Mouse (Mus musculus) neural tube, embryonic 14.5 days (tissue): Measurements from ENCODE around the gene Fam83e. TPM values are rescaled to one million over a fixed set of nuclear protein-coding genes. Genes with fewer than 3 reads are reported as not detected.

Source experiments
- ATAC-seq: fragments of 200-750 bp; cut with Nextera tagmentation; 2 replicates; pipeline ENCODE4 v1.8.0; 2017; ENCODE audit warnings: low read depth, mild to moderate bottlenecking, moderate TSS enrichment, moderate library complexity
- H3K27ac ChIP-seq: fragments of 300-500 bp; sonication (generic); 2 replicates; pipeline ENCODE4 v1.5.1; 2014; ENCODE audit warnings: low read depth, mild to moderate bottlenecking, control low read depth, low read length, moderate library complexity, mixed read lengths
- H3K27me3 ChIP-seq: fragments of 300-500 bp; sonication (generic); 2 replicates; pipeline ENCODE4 v1.6.1; 2014; ENCODE audit warnings: low read length; ENCODE audit not compliant: control insufficient read depth, insufficient read depth
- H3K36me3 ChIP-seq: fragments of 300-500 bp; sonication (generic); 2 replicates; pipeline ENCODE4 v1.6.1; 2014; ENCODE audit warnings: low read length, mixed read lengths; ENCODE audit not compliant: control insufficient read depth, insufficient read depth
- H3K4me1 ChIP-seq: fragments of 300-500 bp; sonication (generic); 2 replicates; pipeline ENCODE4 v1.6.1; 2014; ENCODE audit warnings: low read length; ENCODE audit not compliant: control insufficient read depth, insufficient read depth
- H3K4me2 ChIP-seq: fragments of 300-500 bp; sonication (generic); 2 replicates; pipeline ENCODE4 v1.6.1; 2014; ENCODE audit warnings: mild to moderate bottlenecking, low read depth, low read length, control low read depth
- H3K4me3 ChIP-seq: fragments of 300-500 bp; sonication (generic); 2 replicates; pipeline ENCODE4 v1.5.1; 2014; ENCODE audit warnings: low read depth, low read length, control low read depth, mixed read lengths
- H3K9ac ChIP-seq: fragments of 300-500 bp; sonication (generic); replicated peaks from 2 replicates; pipeline ENCODE4 v1.6.1; 2014; ENCODE audit warnings: low read depth, mild to moderate bottlenecking, control low read depth, low read length, mixed read lengths
- H3K9me3 ChIP-seq: fragments of 300-500 bp; sonication (generic); 2 replicates; pipeline ENCODE4 v1.6.1; 2016; ENCODE audit warnings: low read length; ENCODE audit not compliant: control insufficient read depth
- WGBS: fragments of 180-500 bp; shearing (Covaris S2); extraction: QIAGEN DNeasy Blood & Tissue Kit; methylation state at CpG from one replicate; pipeline ENCODE4 v1.1.7; 2014; 5-methylcytosine and 5-hydroxymethylcytosine counted together
- polyA plus RNA-seq: library from polyadenylated mRNA; unstranded; fragments of >200 nt; fragmentation: Nextera tagmentation; extraction: Ambion mirVana; gene quantifications from 2 replicates; pipeline ENCODE4 v1.2.1, GENCODE M21; 2014

The Fam83e gene
- polyA plus RNA-seq, 1 experiment from 2014 or later = 0.24 TPM

DNA sequence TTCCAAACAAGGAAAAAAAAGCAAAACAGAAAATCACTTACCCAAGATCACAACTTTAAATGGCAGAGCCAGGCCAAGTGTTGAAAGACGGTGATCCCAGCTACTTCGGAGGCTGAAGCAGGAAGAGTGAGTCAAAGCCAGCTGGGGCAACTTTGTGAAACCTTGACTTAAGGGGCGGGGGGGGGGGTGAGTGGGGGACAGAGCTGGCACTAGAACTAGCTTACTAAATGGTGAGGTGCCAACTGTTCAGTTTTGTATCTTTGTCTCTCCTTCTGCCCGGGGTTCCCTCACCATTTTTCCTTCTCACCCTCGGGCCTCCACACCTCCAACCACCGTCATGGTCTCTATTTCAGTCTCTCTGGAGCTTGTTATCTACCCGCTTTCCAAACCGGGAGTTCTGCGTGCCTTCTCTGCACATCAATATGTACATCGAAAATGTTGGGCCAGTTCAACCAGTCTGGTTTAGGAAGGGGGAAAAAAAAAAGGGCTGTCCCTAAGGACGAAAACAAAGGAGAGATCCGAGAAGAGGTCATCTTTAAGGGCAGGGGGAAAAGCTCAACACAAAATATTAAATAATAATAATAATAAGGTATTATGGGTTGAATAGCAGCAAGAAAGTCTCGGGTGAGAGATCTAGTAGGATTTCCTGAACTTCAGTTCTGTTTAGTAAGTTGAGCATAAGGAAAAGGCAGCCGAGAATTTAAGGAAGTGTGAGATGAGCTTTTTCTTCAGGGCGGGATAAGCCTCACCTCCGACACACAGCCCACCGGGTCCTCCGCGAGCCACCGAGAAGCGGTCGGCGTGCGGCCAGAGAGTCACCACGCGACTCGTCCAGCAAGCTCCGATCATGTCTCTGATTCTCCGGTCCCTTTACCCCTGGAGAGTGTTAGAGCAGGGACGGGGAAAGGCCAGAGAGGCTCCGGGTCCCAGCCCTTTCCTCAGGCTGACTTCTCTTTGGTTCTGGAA, 3.8 kb upstream of the Fam83e start:
- peak; percentile 16 for ATAC-seq
- Histone ChIP-seq H3K9ac (peak overlapping the region; percentile 70), H3K36me3 (peaks cover 26% of the 10 kb centered on the region), H3K4me2 (peak overlapping the region; percentile 92), H3K27ac (peak overlapping the region; percentile 85), H3K9me3 (no peaks in the 10 kb centered on the region), H3K4me1 (peaks cover 36% of the 10 kb centered on the region), H3K4me3 (peak overlapping the region; percentile 58), H3K27me3 (no peaks in the 10 kb centered on the region; the same call in 1 of the 2 replicates)
- 13% methylated on average over 31 of the region's 31 CpGs for WGBS

DNA sequence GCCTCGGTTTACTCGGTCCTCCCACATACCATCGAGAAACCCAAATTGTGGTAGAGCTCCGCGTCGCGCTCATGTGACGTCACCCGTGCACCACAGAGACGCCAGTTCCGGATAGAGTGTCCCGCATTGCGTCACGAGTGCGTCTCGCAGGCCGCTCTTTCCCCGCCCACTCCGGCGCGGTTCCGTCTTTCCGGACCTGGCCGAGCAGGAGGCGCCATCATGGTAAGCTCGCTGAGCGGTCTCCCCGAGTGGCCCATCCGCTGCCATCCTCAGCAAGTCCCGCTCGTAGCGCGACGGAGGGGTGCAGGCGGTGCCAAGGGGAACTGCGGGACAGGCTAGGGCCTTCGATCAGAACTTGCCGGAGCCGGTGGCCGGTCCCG, 3.1 kb upstream of the Fam83e start, which contains the start of gene Sphk2:
Sphk2 (minus strand) TSS at position 85 of the 380 bp plus-strand sequence.
- Histone ChIP-seq H3K9me3 (no peaks in the 10 kb centered on the region), H3K4me1 (peaks cover 36% of the 10 kb centered on the region)
- ATAC-seq = peak; percentile 73

DNA sequence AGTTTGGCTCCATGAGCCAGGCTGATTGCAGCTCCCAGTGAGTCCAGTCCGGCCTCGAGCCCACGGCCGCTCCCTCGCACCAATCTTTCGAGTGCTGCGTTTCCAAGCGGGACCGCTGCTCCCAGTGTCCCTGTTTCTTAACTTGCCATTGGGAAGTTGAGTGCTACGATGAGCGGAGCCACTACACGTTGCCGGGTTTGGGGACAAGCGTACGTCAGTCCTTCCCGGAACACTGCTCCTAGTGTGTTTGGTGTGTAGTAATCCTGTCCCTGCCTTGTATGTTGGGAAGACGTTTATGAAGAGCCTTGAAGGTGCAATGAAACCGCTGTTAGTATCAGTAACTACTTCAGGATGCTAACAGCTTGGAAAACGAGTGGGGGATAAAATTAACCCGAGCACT, 2.7 kb upstream of the Fam83e start:
- peak overlapping the region; percentile 60 for H3K4me2 ChIP-seq
- 1% methylated on average over 20 of the region's 20 CpGs for WGBS
- peak overlapping the region; percentile 85 for H3K27ac ChIP-seq
- no peaks in the 10 kb centered on the region; the same call in 1 of the 2 replicates for H3K27me3 ChIP-seq
- H3K4me3 ChIP-seq = peak overlapping the region; percentile 58
- peaks cover 16% of the 10 kb centered on the region for H3K36me3 ChIP-seq
- no peak for ATAC-seq
- no peaks in the 10 kb centered on the region for H3K9me3 ChIP-seq
- H3K9ac ChIP-seq = peak overlapping the region; percentile 66
- H3K4me1 ChIP-seq = peaks cover 36% of the 10 kb centered on the region

More for the DNA sequence above, 3.1 kb upstream of the Fam83e start, which contains the start of gene Sphk2:
- H3K4me3 ChIP-seq = peak within 1 kb of the TSS; percentile 58
- peak within 1 kb of the TSS; percentile 70 for H3K9ac ChIP-seq
- peak within 1 kb of the TSS; percentile 92 for H3K4me2 ChIP-seq
- H3K27ac ChIP-seq = peak within 1 kb of the TSS; percentile 85
- H3K27me3 ChIP-seq = no peaks in the 10 kb centered on the region; the same call in 1 of the 2 replicates
- under 1% methylated on average over 41 of the region's 41 CpGs for WGBS
- H3K36me3 ChIP-seq = peaks cover 19% of the 10 kb centered on the region

DNA sequence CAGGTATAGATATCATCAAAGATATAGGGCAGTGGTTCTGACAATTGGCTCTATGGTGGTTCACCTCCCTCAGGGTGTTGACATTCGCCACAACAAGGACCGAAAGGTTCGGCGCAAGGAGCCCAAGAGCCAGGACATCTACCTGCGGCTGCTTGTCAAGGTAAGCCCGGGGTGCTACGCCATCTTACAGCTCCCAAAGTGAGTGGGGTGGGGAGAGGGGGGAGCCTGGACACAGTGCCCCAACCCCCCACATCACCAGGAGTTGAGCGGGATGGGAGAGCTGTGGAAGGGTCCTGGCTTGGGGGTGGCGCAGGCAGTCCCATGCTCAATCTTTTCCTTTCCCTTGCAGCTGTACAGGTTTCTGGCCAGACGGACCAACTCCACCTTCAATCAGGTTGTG, 1.8 kb upstream of the Fam83e start:
- Histone ChIP-seq H3K9ac (peak overlapping the region; percentile 66), H3K4me1 (peaks cover 34% of the 10 kb centered on the region), H3K27me3 (no peaks in the 10 kb centered on the region; the same call in 1 of the 2 replicates), H3K27ac (no peak overlapping the region), H3K9me3 (no peaks in the 10 kb centered on the region), H3K4me3 (peak overlapping the region; percentile 58; the same call in 1 of the 2 replicates), H3K36me3 (peaks cover 25% of the 10 kb centered on the region), H3K4me2 (peak overlapping the region; percentile 60)
- ATAC-seq = no peak
- 83% methylated on average over 10 of the region's 10 CpGs for WGBS

DNA sequence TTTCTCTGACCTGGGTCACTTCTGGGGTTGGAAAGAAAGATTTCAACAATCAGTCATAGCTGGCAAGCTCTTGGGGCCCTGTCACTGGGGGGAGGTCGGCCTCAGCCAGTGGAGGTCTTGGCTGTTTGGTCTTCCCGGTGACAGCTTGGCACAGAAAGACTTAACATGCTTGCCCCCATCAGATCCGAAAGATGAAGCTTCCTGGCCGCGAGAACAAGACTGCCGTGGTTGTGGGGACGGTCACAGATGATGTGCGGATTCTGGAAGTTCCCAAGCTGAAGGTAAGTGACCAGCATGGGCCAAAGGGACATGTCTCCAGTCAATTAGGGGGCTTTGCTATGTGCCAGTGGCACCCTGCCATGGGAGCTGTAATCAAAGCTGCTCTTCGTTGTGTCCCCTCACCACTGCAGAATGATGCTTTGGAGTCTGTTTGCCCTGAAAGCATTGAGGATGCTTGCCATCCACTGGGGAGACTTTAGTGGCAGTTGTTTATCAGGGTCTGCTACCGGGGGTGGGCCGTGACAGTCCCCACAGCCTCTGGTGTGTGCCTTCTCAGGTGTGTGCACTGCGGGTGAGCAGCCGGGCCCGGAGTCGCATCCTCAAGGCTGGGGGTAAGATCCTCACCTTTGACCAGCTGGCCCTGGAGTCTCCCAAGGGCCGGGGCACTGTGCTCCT, 1.1 kb upstream of the Fam83e start:
- H3K4me1 ChIP-seq = peaks cover 29% of the 10 kb centered on the region
- no peaks in the 10 kb centered on the region for H3K9me3 ChIP-seq
- no peak overlapping the region for H3K4me3 ChIP-seq
- H3K9ac ChIP-seq = no peak overlapping the region
- H3K36me3 ChIP-seq = peaks cover 31% of the 10 kb centered on the region
- WGBS = 95% methylated on average over 15 of the region's 16 CpGs
- H3K4me2 ChIP-seq = no peak overlapping the region
- no peak for ATAC-seq
- H3K27me3 ChIP-seq = no peaks in the 10 kb centered on the region; the same call in 1 of the 2 replicates
- H3K27ac ChIP-seq = no peak overlapping the region

DNA sequence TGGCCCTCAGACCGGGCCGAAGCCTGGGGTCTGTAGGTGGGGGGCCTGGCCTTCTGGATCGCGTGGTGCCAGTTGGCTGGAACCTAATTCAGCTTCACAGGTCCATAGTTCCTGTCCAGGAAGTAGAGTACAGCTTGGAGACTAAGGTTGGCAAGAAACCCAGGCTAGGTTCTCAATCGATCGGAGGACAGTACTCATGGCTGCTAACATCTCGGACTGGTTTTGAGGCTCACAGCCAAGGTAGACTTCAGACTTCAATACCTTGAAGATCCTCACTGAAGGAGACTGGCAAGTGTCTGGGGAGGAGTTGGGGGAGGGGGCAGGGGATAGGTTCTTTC, 191 bp downstream of the Fam83e start:
- Histone ChIP-seq H3K9ac (no peak overlapping the region), H3K4me3 (no peak overlapping the region), H3K27ac (no peak overlapping the region), H3K27me3 (no peaks in the 10 kb centered on the region), H3K36me3 (peaks cover 39% of the 10 kb centered on the region), H3K9me3 (no peaks in the 10 kb centered on the region), H3K4me2 (no peak overlapping the region), H3K4me1 (peaks cover 20% of the 10 kb centered on the region)
- 88% methylated on average over 7 of the region's 7 CpGs for WGBS
- ATAC-seq = no peak

DNA sequence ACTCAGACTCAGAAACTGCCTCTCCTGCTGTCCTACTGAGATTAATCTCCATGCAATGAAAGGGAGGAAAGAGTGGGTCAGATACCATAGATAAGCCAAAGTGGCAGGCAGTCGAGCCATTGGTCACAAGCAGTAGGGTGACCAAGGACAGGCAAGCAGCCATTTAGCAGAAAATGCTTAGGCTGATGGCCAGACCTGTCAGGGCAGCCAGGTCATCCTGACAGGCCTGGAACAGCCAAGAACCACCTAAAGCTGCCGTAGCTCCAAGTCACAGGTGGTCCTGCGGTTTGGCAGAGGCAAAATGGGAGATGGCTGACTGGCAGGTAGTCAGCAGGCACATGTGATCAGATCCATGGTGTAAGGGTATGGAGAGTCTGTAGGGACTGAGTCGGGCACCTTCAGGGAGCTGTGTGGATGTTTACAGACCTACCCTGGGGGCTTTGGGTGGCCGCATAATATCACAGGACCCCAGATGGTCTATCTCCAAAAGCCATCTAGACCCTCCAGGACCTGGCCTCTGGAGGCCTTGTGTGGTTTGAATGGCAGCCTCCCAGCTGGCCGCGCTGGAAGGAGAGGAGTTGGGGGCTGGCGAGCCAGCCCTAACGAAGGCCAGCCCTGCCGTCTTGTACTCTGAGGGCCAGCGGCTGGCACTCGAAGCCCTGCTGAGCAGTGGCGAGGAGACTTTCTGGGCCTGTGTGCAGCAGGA, 783 bp downstream of the Fam83e start:
- Histone ChIP-seq H3K9me3 (no peaks in the 10 kb centered on the region), H3K4me3 (no peak overlapping the region), H3K4me1 (peaks cover 14% of the 10 kb centered on the region), H3K9ac (no peak overlapping the region), H3K27me3 (no peaks in the 10 kb centered on the region), H3K4me2 (no peak overlapping the region), H3K36me3 (peaks cover 44% of the 10 kb centered on the region), H3K27ac (no peak overlapping the region)
- WGBS = 70% methylated on average over 13 of the region's 13 CpGs
- no peak for ATAC-seq

DNA sequence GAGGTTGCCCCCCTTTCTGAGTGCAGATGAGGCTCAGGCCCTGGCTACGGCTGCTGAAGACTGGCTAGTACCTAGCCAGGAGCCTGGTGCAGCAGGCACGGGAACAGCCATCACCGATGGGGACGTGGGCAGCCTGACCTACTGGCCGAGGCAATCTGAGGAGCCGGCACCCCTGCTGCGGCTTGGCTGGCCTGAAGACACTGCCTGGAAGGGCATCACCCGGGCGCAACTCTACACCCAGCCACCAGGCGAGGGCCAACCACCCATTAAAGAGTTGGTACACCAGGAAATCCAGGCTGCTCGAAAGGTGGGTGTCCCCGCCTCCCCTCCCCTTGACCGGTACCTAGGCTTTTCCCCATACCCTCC, 1.3 kb downstream of the Fam83e start:
- H3K27ac ChIP-seq = no peak overlapping the region
- 82% methylated on average over 13 of the region's 13 CpGs for WGBS
- H3K4me2 ChIP-seq = no peak overlapping the region
- H3K27me3 ChIP-seq = no peaks in the 10 kb centered on the region
- peaks cover 45% of the 10 kb centered on the region for H3K36me3 ChIP-seq
- H3K9me3 ChIP-seq = no peaks in the 10 kb centered on the region
- H3K9ac ChIP-seq = no peak overlapping the region
- peaks cover 10% of the 10 kb centered on the region for H3K4me1 ChIP-seq
- no peak for ATAC-seq
- H3K4me3 ChIP-seq = no peak overlapping the region
